Mouse (Mus musculus) kidney, postnatal 4 days (tissue): ENCODE results near the gene Pitpnm1.
A peak's percentile ranks its signal among the peaks of the same experiment; 100 is the strongest.

Experiments used
- DNase-seq, 2 experiments: peaks; one replicate each; pipeline ENCODE4 v3.0.0; 2021; ENCODE audit warnings: mixed read lengths in 2 of 2

The Pitpnm1 gene

GRCm38 (mm10) chr19:4070311-4070710 is 29.5 kb upstream of the Pitpnm1 start:
- DNase-seq = no peak

- DNase-seq = no peak
Measured at GRCm38 (mm10) chr19:4070756-4071155, 29.0 kb upstream of the Pitpnm1 start.

- no peak for DNase-seq
Measured at GRCm38 (mm10) chr19:4071406-4071805, 28.4 kb upstream of the Pitpnm1 start.

- no peak for DNase-seq
Measured at GRCm38 (mm10) chr19:4072706-4073424, 26.9 kb upstream of the Pitpnm1 start.

GRCm38 (mm10) chr19:4075531-4075930 is 24.3 kb upstream of the Pitpnm1 start:
- DNase-seq = no peak

GRCm38 (mm10) chr19:4079594-4079993 is 20.2 kb upstream of the Pitpnm1 start:
- DNase-seq = no peak

- DNase-seq = no peak
Measured at GRCm38 (mm10) chr19:4080511-4081009, 19.2 kb upstream of the Pitpnm1 start.

- no peak for DNase-seq
Measured at GRCm38 (mm10) chr19:4081394-4081793, 18.4 kb upstream of the Pitpnm1 start, which contains the start of gene Cabp2. Gene Cabp2, plus strand, starts transcription at chr19:4081578.

GRCm38 (mm10) chr19:4082219-4082965 is 17.4 kb upstream of the Pitpnm1 start:
- DNase-seq = no peak

- no peak for DNase-seq
Measured at GRCm38 (mm10) chr19:4083316-4083715, 16.5 kb upstream of the Pitpnm1 start.

GRCm38 (mm10) chr19:4083826-4084225 is 16.0 kb upstream of the Pitpnm1 start:
- no peak for DNase-seq

- peak in 1 of 2 experiments; percentile 46 for DNase-seq
Measured at GRCm38 (mm10) chr19:4084984-4085383, 14.8 kb upstream of the Pitpnm1 start.

- no peak for DNase-seq
Measured at GRCm38 (mm10) chr19:4086156-4086555, 13.6 kb upstream of the Pitpnm1 start.

GRCm38 (mm10) chr19:4087090-4087489 is 12.7 kb upstream of the Pitpnm1 start:
- no peak for DNase-seq

GRCm38 (mm10) chr19:4088146-4088545 is 11.7 kb upstream of the Pitpnm1 start:
- DNase-seq = no peak

- no peak for DNase-seq
Measured at GRCm38 (mm10) chr19:4089128-4089527, 10.7 kb upstream of the Pitpnm1 start.

- no peak for DNase-seq
Measured at GRCm38 (mm10) chr19:4090446-4090845, 9.4 kb upstream of the Pitpnm1 start.

GRCm38 (mm10) chr19:4091383-4091782 is 8.4 kb upstream of the Pitpnm1 start:
- DNase-seq = no peak

- no peak for DNase-seq
Measured at GRCm38 (mm10) chr19:4092750-4093149, 7.0 kb upstream of the Pitpnm1 start.

GRCm38 (mm10) chr19:4093772-4094171 is 6.0 kb upstream of the Pitpnm1 start:
- no peak for DNase-seq

GRCm38 (mm10) chr19:4094348-4094747 is 5.5 kb upstream of the Pitpnm1 start:
- DNase-seq = no peak

- DNase-seq = no peak
Measured at GRCm38 (mm10) chr19:4094774-4095303, 5.0 kb upstream of the Pitpnm1 start.

- no peak for DNase-seq
Measured at GRCm38 (mm10) chr19:4095802-4096201, 4.0 kb upstream of the Pitpnm1 start.
